Mouse (Mus musculus) brain, embryonic 14.5 days (tissue): ENCODE data around the gene Smim4.

Experiments used
- CTCF ChIP-seq: fragments of 200-500 bp; IDR thresholded peaks from 2 replicates; pipeline ENCODE4 v1.5.1; 2012; ENCODE audit warnings: inconsistent platforms, mild to moderate bottlenecking, moderate library complexity, borderline replicate concordance; ENCODE audit not compliant: insufficient read depth, insufficient read length; ENCODE audit errors: extremely low read depth
- POLR2A ChIP-seq: fragments of 200-500 bp; IDR thresholded peaks from 2 replicates; pipeline ENCODE4 v1.6.1; 2012; ENCODE audit warnings: mild to moderate bottlenecking, inconsistent platforms, borderline replicate concordance; ENCODE audit not compliant: poor library complexity, insufficient read depth, insufficient read length, severe bottlenecking; ENCODE audit errors: extremely low read depth

GRCm38 (mm10) chr14:31088515-31088914 is 40.2 kb downstream of the Smim4 start:
- no peak for TF ChIP-seq POLR2A
- no peak for TF ChIP-seq CTCF
